Mouse (Mus musculus) forebrain, postnatal 0 days (tissue): ENCODE measurements around the gene Gcdh. TPM values are rescaled to one million over a fixed set of nuclear protein-coding genes. Genes with fewer than 3 reads are reported as not detected.

ENCODE experiments used
- ATAC-seq: fragments of 200-750 bp; cut with Nextera tagmentation; 2 replicates; pipeline ENCODE4 v1.8.0; 2017; ENCODE audit warnings: mild to moderate bottlenecking, moderate library complexity
- DNase-seq: peaks from one replicate; pipeline ENCODE4 v3.0.0-alpha.2; 2015
- H3K27ac ChIP-seq: fragments of 300-500 bp; sonication (generic); 2 replicates; pipeline ENCODE4 v1.5.1; 2014; ENCODE audit warnings: low read depth, mild to moderate bottlenecking, antibody characterized with exemption, low read length, moderate library complexity, mixed read lengths
- H3K27me3 ChIP-seq: fragments of 300-500 bp; sonication (generic); 2 replicates; pipeline ENCODE4 v1.6.1; 2014; ENCODE audit warnings: mild to moderate bottlenecking, low read length, mixed read lengths; ENCODE audit not compliant: insufficient read depth
- H3K36me3 ChIP-seq: fragments of 300-500 bp; sonication (generic); 2 replicates; pipeline ENCODE4 v1.6.1; 2014; ENCODE audit warnings: mild to moderate bottlenecking, moderate library complexity; ENCODE audit not compliant: insufficient read depth
- H3K4me1 ChIP-seq: fragments of 300-500 bp; sonication (generic); 2 replicates; pipeline ENCODE4 v1.6.1; 2014; ENCODE audit warnings: antibody characterized with exemption; ENCODE audit not compliant: insufficient read depth
- H3K4me2 ChIP-seq: fragments of 300-500 bp; sonication (generic); 2 replicates; pipeline ENCODE4 v1.6.1; 2014; ENCODE audit warnings: low read depth, mild to moderate bottlenecking, moderate library complexity
- H3K4me3 ChIP-seq: fragments of 300-500 bp; sonication (generic); 2 replicates; pipeline ENCODE4 v1.5.1; 2014; ENCODE audit warnings: low read depth, low read length, mixed read lengths
- H3K9ac ChIP-seq: fragments of 300-500 bp; sonication (generic); 2 replicates; pipeline ENCODE4 v1.6.1; 2014; ENCODE audit warnings: mild to moderate bottlenecking
- H3K9me3 ChIP-seq: fragments of 300-500 bp; sonication (generic); 2 replicates; pipeline ENCODE4 v1.6.1; 2016; ENCODE audit warnings: low read length
- CTCF ChIP-seq: sonication (generic); IDR thresholded peaks from 2 replicates; pipeline ENCODE4 v1.5.1; 2016; ENCODE audit warnings: antibody characterized with exemption, control low read depth, low read depth
- WGBS: fragments of 180-500 bp; shearing (Covaris S2); extraction: QIAGEN DNeasy Blood & Tissue Kit; methylation state at CpG from one replicate; pipeline ENCODE4 v1.1.7; 2014; 5-methylcytosine and 5-hydroxymethylcytosine counted together
- polyA plus RNA-seq: library from polyadenylated mRNA; unstranded; fragments of >200 nt; fragmentation: Nextera tagmentation; extraction: Ambion mirVana; gene quantifications from 2 replicates; pipeline ENCODE4 v1.2.1, GENCODE M21; 2015
- total RNA-seq: library from RNA; depleted of rRNA; stranded (reverse); fragments of >200 nt; gene quantifications from 2 replicates; pipeline ENCODE4 v1.2.3, GENCODE M21; 2014; rRNA removed

The Gcdh gene
- total RNA-seq (28.9 and 31.5 TPM in 2 replicates), polyA plus RNA-seq (21.3 and 27.5 TPM in 2 replicates)

- no peaks in the 10 kb centered on the region for H3K27me3 ChIP-seq
- ATAC-seq = peak; percentile 100
- H3K4me3 ChIP-seq = peak within 1 kb of the TSS; percentile 62
- no peak for TF ChIP-seq CTCF
- peak within 1 kb of the TSS; percentile 88 for H3K4me2 ChIP-seq
- H3K4me1 ChIP-seq = peaks cover 5% of the 10 kb centered on the region; the same call in 1 of the 2 replicates
- H3K27ac ChIP-seq = no peak within 1 kb of the TSS
- DNase-seq = peak; percentile 94
- 0% methylated on average over 11 of the region's 11 CpGs for WGBS
- peaks cover 20% of the 10 kb centered on the region for H3K36me3 ChIP-seq
- H3K9ac ChIP-seq = peak within 1 kb of the TSS; percentile 59
- no peaks in the 10 kb centered on the region for H3K9me3 ChIP-seq
These were observed at the start of gene Gcdh for GRCm38 (mm10) chr8:84893709-84894134. TSS of gene Gcdh (minus strand) at chr8:84893921.

- peak overlapping the region; percentile 95 for H3K27ac ChIP-seq
- no peaks in the 10 kb centered on the region for H3K27me3 ChIP-seq
- no peak for TF ChIP-seq CTCF
- H3K4me2 ChIP-seq = peak overlapping the region; percentile 87
- peak overlapping the region; percentile 78 for H3K4me3 ChIP-seq
- no peaks in the 10 kb centered on the region for H3K36me3 ChIP-seq
- H3K9ac ChIP-seq = peak overlapping the region; percentile 96
- ATAC-seq (no peak), DNase-seq (no peak)
- no peaks in the 10 kb centered on the region for H3K9me3 ChIP-seq
- 59% methylated on average over 13 of the region's 13 CpGs for WGBS
- H3K4me1 ChIP-seq = peaks cover 14% of the 10 kb centered on the region
These were observed 44.1 kb upstream of the Gcdh start for GRCm38 (mm10) chr8:84937620-84938485.

- Histone ChIP-seq H3K36me3 (peaks cover 6% of the 10 kb centered on the region), H3K4me3 (peak within 1 kb of the TSS; percentile 78), H3K27me3 (no peaks in the 10 kb centered on the region), H3K4me1 (peaks cover 14% of the 10 kb centered on the region), H3K9ac (peak within 1 kb of the TSS; percentile 96), H3K9me3 (no peaks in the 10 kb centered on the region), H3K4me2 (peak within 1 kb of the TSS; percentile 87), H3K27ac (peak within 1 kb of the TSS; percentile 95)
- DNase-seq = peak; percentile 90
- TF ChIP-seq CTCF = peak; percentile 81
- peak; percentile 74 for ATAC-seq
- under 1% methylated on average over 50 of the region's 50 CpGs for WGBS
These were observed 43.3 kb upstream of the Gcdh start, which contains the start of gene Mast1 for GRCm38 (mm10) chr8:84936962-84937546. TSS of gene Mast1 (minus strand) at chr8:84937359.

GRCm38 (mm10) chr8:84936041-84936961 lies 42.6 kb upstream of the Gcdh start:
- Histone ChIP-seq H3K9me3 (no peaks in the 10 kb centered on the region), H3K36me3 (peaks cover 13% of the 10 kb centered on the region), H3K4me1 (peaks cover 14% of the 10 kb centered on the region), H3K4me3 (peak overlapping the region; percentile 78), H3K27me3 (no peaks in the 10 kb centered on the region), H3K4me2 (peak overlapping the region; percentile 87), H3K27ac (peak overlapping the region; percentile 95), H3K9ac (peak overlapping the region; percentile 96)
- ATAC-seq (peak; percentile 55), DNase-seq (peak; percentile 71)
- WGBS = 14% methylated on average over 23 of the region's 23 CpGs
- TF ChIP-seq CTCF = no peak

- peaks cover 14% of the 10 kb centered on the region for H3K4me1 ChIP-seq
- H3K4me2 ChIP-seq = peak overlapping the region; percentile 87
- no peaks in the 10 kb centered on the region for H3K27me3 ChIP-seq
- no peak for ATAC-seq
- no peak for TF ChIP-seq CTCF
- peak overlapping the region; percentile 78 for H3K4me3 ChIP-seq
- H3K9ac ChIP-seq = peak overlapping the region; percentile 96
- no peak for DNase-seq
- peak overlapping the region; percentile 95 for H3K27ac ChIP-seq
- WGBS = 9% methylated on average over 14 of the region's 14 CpGs
- no peaks in the 10 kb centered on the region for H3K9me3 ChIP-seq
- H3K36me3 ChIP-seq = peaks cover 17% of the 10 kb centered on the region
These were observed 41.8 kb upstream of the Gcdh start for GRCm38 (mm10) chr8:84935489-84935888.

- Histone ChIP-seq H3K27ac (no peak overlapping the region), H3K9ac (peak overlapping the region; percentile 96), H3K9me3 (no peaks in the 10 kb centered on the region), H3K36me3 (peaks cover 23% of the 10 kb centered on the region), H3K4me3 (peak overlapping the region; percentile 78), H3K27me3 (no peaks in the 10 kb centered on the region), H3K4me2 (peak overlapping the region; percentile 87), H3K4me1 (peaks cover 14% of the 10 kb centered on the region)
- TF ChIP-seq CTCF = no peak
- WGBS = 2% methylated on average over 15 of the region's 15 CpGs
- ATAC-seq (peak; percentile 63), DNase-seq (peak; percentile 82)
These were observed 41.1 kb upstream of the Gcdh start for GRCm38 (mm10) chr8:84934860-84935259.
